Mouse (Mus musculus) neural tube, embryonic 15.5 days (tissue): Measurements from ENCODE around the gene Cd151. TPM values are rescaled to one million over a fixed set of nuclear protein-coding genes. Genes with fewer than 3 reads are reported as not detected.

Source experiments
- ATAC-seq: fragments of 200-750 bp; cut with Nextera tagmentation; 2 replicates; pipeline ENCODE4 v1.8.0; 2017; ENCODE audit warnings: mild to moderate bottlenecking, moderate TSS enrichment, moderate library complexity; ENCODE audit not compliant: low FRiP score
- H3K27ac ChIP-seq: fragments of 300-500 bp; sonication (generic); replicated peaks from 2 replicates; pipeline ENCODE4 v1.5.1; 2015; ENCODE audit warnings: mild to moderate bottlenecking, inconsistent platforms
- H3K27me3 ChIP-seq: fragments of 300-500 bp; sonication (generic); replicated peaks from 2 replicates; pipeline ENCODE4 v1.6.1; 2015; ENCODE audit warnings: inconsistent platforms
- H3K36me3 ChIP-seq: fragments of 300-500 bp; sonication (generic); 2 replicates; pipeline ENCODE4 v1.6.1; 2015; ENCODE audit warnings: inconsistent platforms
- H3K4me1 ChIP-seq: fragments of 300-500 bp; sonication (generic); 2 replicates; pipeline ENCODE4 v1.6.1; 2015; ENCODE audit warnings: inconsistent platforms
- H3K4me2 ChIP-seq: fragments of 300-500 bp; sonication (generic); 2 replicates; pipeline ENCODE4 v1.6.1; 2015; ENCODE audit warnings: inconsistent platforms, mild to moderate bottlenecking, moderate library complexity
- H3K4me3 ChIP-seq: fragments of 300-500 bp; sonication (generic); replicated peaks from 2 replicates; pipeline ENCODE4 v1.5.1; 2015; ENCODE audit warnings: mild to moderate bottlenecking, inconsistent platforms
- H3K9ac ChIP-seq: fragments of 300-500 bp; sonication (generic); replicated peaks from 2 replicates; pipeline ENCODE4 v1.6.1; 2015; ENCODE audit warnings: mild to moderate bottlenecking, inconsistent platforms
- H3K9me3 ChIP-seq: fragments of 300-500 bp; sonication (generic); replicated peaks from 2 replicates; pipeline ENCODE4 v1.6.1; 2016; ENCODE audit warnings: inconsistent platforms
- WGBS: fragments of 180-500 bp; shearing (Covaris S2); methylation state at CpG from one replicate; pipeline ENCODE4 v1.1.7; 2015; ENCODE audit warnings: mixed read lengths; 5-methylcytosine and 5-hydroxymethylcytosine counted together
- polyA plus RNA-seq: library from polyadenylated mRNA; unstranded; fragments of >200 nt; fragmentation: Nextera tagmentation; extraction: Ambion mirVana; gene quantifications from 2 replicates; pipeline ENCODE4 v1.2.1, GENCODE M21; 2015

Cd151 gene
- polyA plus RNA-seq, 1 experiment from 2014 or later, result 25.1 TPM

DNA sequence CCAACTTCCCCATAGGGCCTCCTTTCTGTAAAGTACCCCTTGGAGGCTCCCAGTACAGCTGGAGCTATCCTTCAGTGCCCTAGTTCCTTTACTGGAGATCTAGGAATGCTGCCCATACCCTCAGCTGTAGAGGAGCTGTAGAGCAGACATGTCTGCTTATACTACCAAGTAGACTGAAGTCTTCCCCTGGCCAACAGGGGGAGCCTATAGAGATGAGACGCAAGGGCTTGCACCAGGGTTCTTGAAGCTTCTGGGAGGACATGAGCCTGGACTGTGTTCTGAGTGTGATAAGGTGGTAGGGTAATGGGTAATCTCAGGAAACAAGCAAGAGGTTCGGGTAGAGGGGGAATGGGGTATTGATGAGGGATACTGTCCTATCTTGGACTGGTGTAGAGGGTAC is 24.0 kb downstream of the Cd151 start:
- H3K4me1 ChIP-seq, result no peaks in the 10 kb centered on the region
- WGBS, result 83% methylated on average over 2 of the region's 2 CpGs
- H3K9ac ChIP-seq, result no peak overlapping the region
- no peak for ATAC-seq
- no peak overlapping the region for H3K27ac ChIP-seq
- no peak overlapping the region for H3K4me3 ChIP-seq
- no peak overlapping the region for H3K4me2 ChIP-seq
- no peaks in the 10 kb centered on the region for H3K9me3 ChIP-seq
- peaks cover 38% of the 10 kb centered on the region for H3K36me3 ChIP-seq
- no peaks in the 10 kb centered on the region for H3K27me3 ChIP-seq

DNA sequence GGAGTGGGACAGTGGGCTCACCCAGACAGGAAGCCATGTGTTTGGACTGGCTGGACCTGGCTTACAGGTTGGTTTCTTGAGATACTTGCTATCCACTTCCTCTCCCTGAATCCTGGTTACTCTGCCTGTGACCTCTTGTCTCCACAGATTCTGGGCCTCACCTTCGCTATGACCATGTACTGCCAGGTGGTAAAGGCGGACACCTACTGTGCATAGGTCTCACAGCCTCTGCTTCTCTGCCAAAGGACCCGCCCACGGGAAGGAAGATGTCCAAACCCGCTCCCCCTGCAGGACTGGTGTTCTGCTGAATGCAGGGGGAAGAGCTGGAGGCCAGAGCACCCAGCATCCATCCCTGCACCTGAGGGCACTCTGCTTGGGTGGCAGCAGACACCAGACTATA is 25.5 kb downstream of the Cd151 start:
- H3K36me3 ChIP-seq, result peaks cover 42% of the 10 kb centered on the region
- WGBS, result 92% methylated on average over 5 of the region's 5 CpGs
- ATAC-seq, result no peak
- H3K4me1 ChIP-seq, result no peaks in the 10 kb centered on the region
- H3K27me3 ChIP-seq, result no peaks in the 10 kb centered on the region
- H3K27ac ChIP-seq, result no peak overlapping the region
- no peak overlapping the region for H3K4me3 ChIP-seq
- no peak overlapping the region for H3K4me2 ChIP-seq
- H3K9ac ChIP-seq, result no peak overlapping the region
- no peaks in the 10 kb centered on the region for H3K9me3 ChIP-seq

GRCm38 (mm10) chr7:141493729-141494128 is 26.5 kb downstream of the Cd151 start:
- H3K9ac ChIP-seq, result no peak overlapping the region
- no peak overlapping the region for H3K4me2 ChIP-seq
- peaks cover 52% of the 10 kb centered on the region for H3K36me3 ChIP-seq
- H3K27ac ChIP-seq, result no peak overlapping the region
- no peak for ATAC-seq
- H3K27me3 ChIP-seq, result no peaks in the 10 kb centered on the region
- H3K4me3 ChIP-seq, result no peak overlapping the region
- no peaks in the 10 kb centered on the region for H3K9me3 ChIP-seq
- 90% methylated on average over 1 of the region's 1 CpGs for WGBS
- H3K4me1 ChIP-seq, result no peaks in the 10 kb centered on the region

DNA sequence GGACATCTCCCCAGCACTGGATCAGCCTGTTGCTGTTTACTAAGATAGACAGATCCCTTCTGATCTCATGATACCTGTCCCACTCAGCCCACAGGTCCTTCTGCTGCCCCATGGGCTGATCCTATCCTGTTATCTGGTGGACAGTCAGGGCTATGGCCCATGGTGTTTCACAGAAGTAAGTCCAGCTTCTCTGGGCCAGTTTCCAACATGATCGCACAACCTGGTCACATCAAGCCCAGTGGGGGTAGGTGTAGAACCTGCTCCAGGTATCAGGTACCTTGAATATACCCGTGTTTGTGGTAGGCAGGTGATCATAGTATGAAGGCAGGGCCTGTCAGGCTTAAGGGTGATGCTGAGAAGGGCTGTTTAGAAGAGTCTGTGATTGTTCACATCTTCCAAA is 28.2 kb downstream of the Cd151 start:
- ATAC-seq, result no peak
- Histone ChIP-seq H3K4me1 (no peaks in the 10 kb centered on the region), H3K9me3 (no peaks in the 10 kb centered on the region), H3K36me3 (peaks cover 58% of the 10 kb centered on the region), H3K4me2 (no peak overlapping the region), H3K27me3 (no peaks in the 10 kb centered on the region), H3K9ac (no peak overlapping the region), H3K27ac (no peak overlapping the region), H3K4me3 (no peak overlapping the region)
- WGBS, result 88% methylated on average over 2 of the region's 2 CpGs

DNA sequence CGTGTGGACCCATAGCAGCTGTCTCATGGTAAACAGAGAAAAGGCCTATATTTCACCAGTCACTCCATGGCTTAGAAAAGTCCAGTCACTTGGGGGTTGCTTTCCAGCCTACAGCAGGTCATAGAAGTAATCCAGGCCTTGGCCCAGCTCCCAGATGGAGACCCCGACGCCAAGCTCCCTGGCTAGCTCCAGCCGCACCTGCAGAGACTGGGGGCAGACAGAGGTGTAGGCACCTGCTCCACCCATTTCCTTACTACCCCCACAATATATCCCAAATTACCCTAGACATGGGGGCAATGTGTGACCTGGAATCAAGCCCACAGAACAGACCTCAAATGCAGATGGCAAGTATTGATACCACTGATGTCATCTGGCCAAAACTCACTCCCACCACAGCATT is 28.7 kb downstream of the Cd151 start:
- H3K9ac ChIP-seq, result no peak overlapping the region
- no peak for ATAC-seq
- no peak overlapping the region for H3K27ac ChIP-seq
- H3K27me3 ChIP-seq, result no peaks in the 10 kb centered on the region
- H3K4me2 ChIP-seq, result no peak overlapping the region
- peaks cover 58% of the 10 kb centered on the region for H3K36me3 ChIP-seq
- no peak overlapping the region for H3K4me3 ChIP-seq
- 93% methylated on average over 4 of the region's 4 CpGs for WGBS
- no peaks in the 10 kb centered on the region for H3K9me3 ChIP-seq
- H3K4me1 ChIP-seq, result no peaks in the 10 kb centered on the region

DNA sequence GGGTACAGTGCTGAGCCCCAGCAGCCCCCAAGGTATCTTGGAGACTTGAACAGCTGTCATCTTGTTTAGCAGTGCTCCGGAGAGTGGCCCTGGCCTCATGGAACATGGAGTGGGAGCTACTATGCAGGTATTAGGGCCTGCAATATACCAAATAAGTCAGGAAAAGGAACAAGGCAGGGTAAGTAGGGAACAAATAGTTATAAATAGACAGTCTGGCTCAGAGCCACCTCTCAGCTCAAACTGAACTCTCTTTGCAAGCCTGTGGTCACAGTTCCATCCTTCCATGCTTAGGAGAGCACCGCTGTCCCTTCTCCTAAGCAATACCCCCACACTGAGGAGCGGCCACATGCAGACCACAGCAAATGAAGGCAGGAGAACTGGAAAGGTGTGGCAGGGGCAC is 30.4 kb downstream of the Cd151 start:
- ATAC-seq, result no peak
- no peaks in the 10 kb centered on the region for H3K4me1 ChIP-seq
- H3K4me3 ChIP-seq, result no peak overlapping the region
- no peak overlapping the region for H3K27ac ChIP-seq
- H3K27me3 ChIP-seq, result no peaks in the 10 kb centered on the region
- H3K36me3 ChIP-seq, result peaks cover 48% of the 10 kb centered on the region
- WGBS, result 98% methylated on average over 3 of the region's 3 CpGs
- no peak overlapping the region for H3K9ac ChIP-seq
- H3K9me3 ChIP-seq, result no peaks in the 10 kb centered on the region
- H3K4me2 ChIP-seq, result no peak overlapping the region

GRCm38 (mm10) chr7:141501820-141502555 is 34.8 kb downstream of the Cd151 start:
- peaks cover 30% of the 10 kb centered on the region for H3K36me3 ChIP-seq
- H3K9me3 ChIP-seq, result no peaks in the 10 kb centered on the region
- no peaks in the 10 kb centered on the region for H3K27me3 ChIP-seq
- WGBS, result 81% methylated on average over 7 of the region's 7 CpGs
- H3K4me1 ChIP-seq, result no peaks in the 10 kb centered on the region
- H3K9ac ChIP-seq, result no peak overlapping the region
- H3K4me3 ChIP-seq, result no peak overlapping the region
- no peak overlapping the region for H3K27ac ChIP-seq
- no peak overlapping the region for H3K4me2 ChIP-seq
- ATAC-seq, result no peak

DNA sequence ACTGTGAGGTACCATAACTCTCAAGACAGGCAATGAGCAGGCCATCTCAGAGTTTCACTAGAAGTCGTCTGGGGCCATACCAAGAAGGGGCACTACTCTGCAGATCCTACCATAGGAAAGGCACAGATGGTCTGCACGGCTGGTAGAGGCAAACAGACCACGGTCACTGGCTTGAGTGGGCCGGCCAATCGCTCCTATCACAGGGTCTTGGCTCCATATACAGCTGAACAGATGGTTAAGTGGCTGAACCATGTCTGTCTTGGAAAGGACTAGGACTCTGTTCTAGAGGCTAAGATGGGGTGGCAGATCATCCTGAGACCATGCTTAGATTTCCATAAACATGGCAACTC is 35.3 kb downstream of the Cd151 start:
- no peak for ATAC-seq
- Histone ChIP-seq H3K4me3 (no peak overlapping the region), H3K9ac (no peak overlapping the region), H3K27me3 (no peaks in the 10 kb centered on the region), H3K4me2 (no peak overlapping the region), H3K36me3 (peaks cover 29% of the 10 kb centered on the region), H3K27ac (no peak overlapping the region), H3K9me3 (no peaks in the 10 kb centered on the region), H3K4me1 (no peaks in the 10 kb centered on the region)
- WGBS, result 92% methylated on average over 5 of the region's 5 CpGs

DNA sequence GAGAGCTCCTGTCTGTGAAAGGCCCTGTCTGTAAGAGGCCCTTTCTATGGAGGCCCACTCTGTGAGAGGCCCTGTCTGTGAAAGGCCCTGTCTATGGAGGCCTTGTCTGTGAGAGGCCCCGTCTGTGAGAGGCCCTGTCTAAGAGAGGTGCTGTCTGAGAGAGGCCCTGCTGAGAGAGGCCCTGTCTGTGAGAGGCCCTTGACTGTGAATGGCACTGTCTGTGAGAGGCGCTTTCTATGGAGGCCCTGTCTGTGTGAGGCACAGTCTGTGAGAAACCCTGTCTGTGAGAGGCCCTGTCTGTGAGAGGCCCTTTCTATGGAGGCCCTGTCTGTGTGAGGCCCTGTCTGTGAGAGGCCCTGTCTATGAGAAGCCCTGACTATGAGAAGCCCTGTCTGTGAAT is 39.1 kb downstream of the Cd151 start:
- no peaks in the 10 kb centered on the region for H3K4me1 ChIP-seq
- H3K9ac ChIP-seq, result no peak overlapping the region
- H3K4me3 ChIP-seq, result no peak overlapping the region
- H3K27me3 ChIP-seq, result no peaks in the 10 kb centered on the region
- H3K9me3 ChIP-seq, result no peaks in the 10 kb centered on the region
- ATAC-seq, result no peak
- no peak overlapping the region for H3K4me2 ChIP-seq
- peaks cover 27% of the 10 kb centered on the region for H3K36me3 ChIP-seq
- H3K27ac ChIP-seq, result no peak overlapping the region
- 86% methylated on average over 2 of the region's 2 CpGs for WGBS

- no peak for ATAC-seq
- Histone ChIP-seq H3K36me3 (peaks cover 16% of the 10 kb centered on the region), H3K9me3 (no peaks in the 10 kb centered on the region), H3K4me2 (no peak overlapping the region), H3K27ac (no peak overlapping the region), H3K4me1 (no peaks in the 10 kb centered on the region), H3K9ac (no peak overlapping the region), H3K4me3 (no peak overlapping the region), H3K27me3 (no peaks in the 10 kb centered on the region)
These were observed 41.0 kb downstream of the Cd151 start for GRCm38 (mm10) chr7:141508160-141508559.

DNA sequence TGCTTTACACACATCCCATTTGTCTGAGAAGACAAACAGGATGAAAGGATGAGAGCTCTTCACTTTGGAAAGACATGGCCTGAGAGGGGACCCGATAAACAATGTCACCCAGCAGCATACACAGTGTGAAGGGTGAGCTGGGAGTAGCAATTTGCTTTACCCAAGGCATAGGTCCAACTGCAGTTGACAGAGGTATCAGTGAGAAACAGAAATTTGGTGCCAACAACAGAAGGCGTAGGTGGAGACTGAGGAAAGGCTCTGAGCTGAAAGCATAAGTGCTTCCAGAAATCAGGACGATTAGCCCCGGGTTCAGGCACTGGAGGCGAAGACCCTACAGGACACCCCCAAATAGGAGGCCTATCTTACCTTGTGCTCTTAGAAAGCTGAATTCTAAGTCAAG is 43.0 kb downstream of the Cd151 start:
- H3K4me2 ChIP-seq, result no peak overlapping the region
- ATAC-seq, result no peak
- H3K9ac ChIP-seq, result no peak overlapping the region
- H3K4me3 ChIP-seq, result no peak overlapping the region
- 89% methylated on average over 5 of the region's 5 CpGs for WGBS
- no peaks in the 10 kb centered on the region for H3K27me3 ChIP-seq
- no peak overlapping the region for H3K27ac ChIP-seq
- no peaks in the 10 kb centered on the region for H3K4me1 ChIP-seq
- H3K36me3 ChIP-seq, result peaks cover 28% of the 10 kb centered on the region
- H3K9me3 ChIP-seq, result no peaks in the 10 kb centered on the region

- no peak overlapping the region for H3K27ac ChIP-seq
- no peak for ATAC-seq
- H3K36me3 ChIP-seq, result peaks cover 33% of the 10 kb centered on the region
- no peaks in the 10 kb centered on the region for H3K4me1 ChIP-seq
- no peaks in the 10 kb centered on the region for H3K27me3 ChIP-seq
- no peak overlapping the region for H3K4me3 ChIP-seq
- no peak overlapping the region for H3K9ac ChIP-seq
- no peaks in the 10 kb centered on the region for H3K9me3 ChIP-seq
- 74% methylated on average over 8 of the region's 8 CpGs for WGBS
- H3K4me2 ChIP-seq, result no peak overlapping the region
These were observed 43.5 kb downstream of the Cd151 start for GRCm38 (mm10) chr7:141510681-141511191.
